Mouse (Mus musculus) heart, embryonic 15.5 days (tissue): ENCODE results near the gene Rims4. TPM values are rescaled to one million over a fixed set of nuclear protein-coding genes. Genes with fewer than 3 reads are reported as not detected.
A peak's percentile ranks its signal among the peaks of the same experiment; 100 is the strongest.

Experiments used
- ATAC-seq: fragments of 200-750 bp; cut with Nextera tagmentation; replicated peaks from 2 replicates; pipeline ENCODE4 v1.8.0; 2017; ENCODE audit warnings: low read depth, moderate TSS enrichment; ENCODE audit not compliant: insufficient number of reproducible peaks, insufficient read depth, low FRiP score
- H3K27ac ChIP-seq: fragments of 300-500 bp; sonication (generic); 2 replicates; pipeline ENCODE4 v1.5.1; 2015; ENCODE audit warnings: mild to moderate bottlenecking, inconsistent platforms
- H3K27me3 ChIP-seq: fragments of 300-500 bp; sonication (generic); 2 replicates; pipeline ENCODE4 v1.6.1; 2015; ENCODE audit warnings: inconsistent platforms
- H3K36me3 ChIP-seq: fragments of 300-500 bp; sonication (generic); 2 replicates; pipeline ENCODE4 v1.6.1; 2015; ENCODE audit warnings: mild to moderate bottlenecking, inconsistent platforms
- H3K4me1 ChIP-seq: fragments of 300-500 bp; sonication (generic); replicated peaks from 2 replicates; pipeline ENCODE4 v1.6.1; 2015; ENCODE audit warnings: inconsistent platforms
- H3K4me2 ChIP-seq: fragments of 300-500 bp; sonication (generic); 2 replicates; pipeline ENCODE4 v1.6.1; 2015; ENCODE audit warnings: inconsistent platforms, mild to moderate bottlenecking, moderate library complexity
- H3K4me3 ChIP-seq: fragments of 300-500 bp; sonication (generic); 2 replicates; pipeline ENCODE4 v1.5.1; 2015; ENCODE audit warnings: mild to moderate bottlenecking, inconsistent platforms
- H3K9ac ChIP-seq: fragments of 300-500 bp; sonication (generic); 2 replicates; pipeline ENCODE4 v1.6.1; 2015; ENCODE audit warnings: mild to moderate bottlenecking, inconsistent platforms
- H3K9me3 ChIP-seq: fragments of 300-500 bp; sonication (generic); replicated peaks from 2 replicates; pipeline ENCODE4 v1.6.1; 2016; ENCODE audit warnings: inconsistent platforms
- WGBS: fragments of 180-500 bp; shearing (Covaris S2); methylation state at CpG from one replicate; pipeline ENCODE4 v1.1.7; 2015; ENCODE audit warnings: mixed read lengths; 5-methylcytosine and 5-hydroxymethylcytosine counted together
- polyA plus RNA-seq: library from polyadenylated mRNA; unstranded; fragments of >200 nt; fragmentation: Nextera tagmentation; extraction: Ambion mirVana; gene quantifications from 2 replicates; pipeline ENCODE4 v1.2.1, GENCODE M21; 2015

Gene Rims4
- polyA plus RNA-seq, 1 experiment from 2014 or later: 0.31 TPM

DNA sequence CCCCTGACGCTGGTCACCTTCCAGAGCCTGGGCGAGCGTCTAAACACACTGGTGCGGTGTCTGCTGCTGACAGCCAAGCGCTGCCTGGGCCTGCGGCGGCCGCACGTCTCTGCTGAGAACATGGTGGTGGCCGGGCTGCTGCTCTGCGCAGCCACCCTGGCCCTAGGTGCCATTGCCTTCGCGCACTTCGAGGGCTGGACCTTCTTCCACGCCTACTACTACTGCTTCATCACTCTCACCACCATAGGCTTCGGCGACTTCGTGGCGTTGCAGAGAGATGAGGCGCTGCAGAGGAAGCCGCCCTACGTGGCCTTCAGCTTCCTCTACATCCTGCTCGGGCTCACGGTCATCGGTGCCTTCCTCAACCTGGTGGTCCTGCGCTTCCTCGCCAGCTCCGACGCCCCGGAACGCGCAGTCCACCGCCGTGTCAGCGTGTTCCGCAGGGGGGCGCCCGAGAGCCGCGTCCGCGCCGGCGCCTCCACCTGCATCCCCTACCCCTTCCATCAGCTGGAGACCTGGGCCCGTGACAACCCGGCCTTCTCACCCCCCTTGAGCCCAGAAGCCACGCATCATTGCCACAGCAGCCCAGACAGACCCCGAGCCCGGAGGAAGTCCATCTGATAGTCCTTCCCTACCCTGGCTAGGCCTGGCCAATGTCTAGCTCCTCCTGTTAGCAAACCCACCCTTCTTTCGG lies 60.1 kb downstream of the Rims4 start:
- H3K9ac ChIP-seq: no peak overlapping the region
- WGBS: 12% methylated on average over 50 of the region's 50 CpGs
- no peaks in the 10 kb centered on the region for H3K9me3 ChIP-seq
- no peak overlapping the region for H3K27ac ChIP-seq
- H3K4me2 ChIP-seq: peak overlapping the region; percentile 38
- H3K4me1 ChIP-seq: peaks cover 10% of the 10 kb centered on the region
- H3K36me3 ChIP-seq: no peaks in the 10 kb centered on the region
- no peak for ATAC-seq
- peak overlapping the region; percentile 15; the same call in 1 of the 2 replicates for H3K4me3 ChIP-seq
- H3K27me3 ChIP-seq: peaks cover 95% of the 10 kb centered on the region

DNA sequence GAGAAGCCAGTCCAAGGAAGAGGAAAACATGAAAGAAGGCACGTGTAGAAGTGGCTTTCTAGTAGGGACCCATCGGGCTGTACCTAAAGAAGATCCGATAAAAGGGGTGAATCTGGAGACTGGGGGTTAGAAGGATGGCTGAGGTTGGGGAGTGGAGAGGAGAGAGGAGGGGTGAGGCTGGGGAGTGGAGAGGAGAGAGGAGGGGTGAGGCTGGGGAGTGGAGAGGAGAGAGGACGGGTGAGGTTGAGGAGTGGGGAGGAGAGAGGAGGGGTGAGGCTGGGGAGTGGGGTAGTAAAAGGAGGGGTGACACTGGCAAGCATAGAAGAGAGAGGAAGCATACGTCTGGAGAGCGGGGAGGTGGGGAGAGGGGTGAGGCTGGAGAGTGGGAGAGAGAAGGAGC lies 61.2 kb downstream of the Rims4 start:
- H3K27ac ChIP-seq: no peak overlapping the region
- no peak overlapping the region for H3K4me3 ChIP-seq
- no peak overlapping the region for H3K9ac ChIP-seq
- H3K4me1 ChIP-seq: peaks cover 11% of the 10 kb centered on the region
- peaks cover 93% of the 10 kb centered on the region for H3K27me3 ChIP-seq
- no peak for ATAC-seq
- H3K9me3 ChIP-seq: no peaks in the 10 kb centered on the region
- WGBS: 73% methylated on average over 6 of the region's 6 CpGs
- H3K36me3 ChIP-seq: no peaks in the 10 kb centered on the region
- H3K4me2 ChIP-seq: no peak overlapping the region

DNA sequence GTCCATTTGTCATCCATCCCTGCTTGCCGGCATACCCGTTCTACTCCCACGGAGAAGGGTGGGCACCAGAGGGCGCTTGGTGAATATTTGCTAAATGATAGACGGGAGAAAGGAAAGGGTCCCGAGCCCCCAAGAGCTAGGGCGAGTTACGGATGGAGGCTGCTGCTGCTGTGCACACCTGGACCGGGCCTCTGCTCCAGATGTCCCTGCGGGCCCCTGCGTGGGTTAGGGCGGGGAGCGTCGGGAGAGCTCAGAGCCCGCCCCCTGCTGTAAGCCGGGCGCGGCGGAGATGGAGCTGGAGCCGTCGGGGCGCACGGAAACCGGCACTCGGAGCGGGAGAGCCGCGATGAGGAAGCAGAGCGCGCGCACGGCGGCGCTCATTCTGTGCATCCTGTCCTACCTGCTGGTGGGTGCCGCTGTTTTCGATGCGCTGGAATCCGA lies 65.0 kb downstream of the Rims4 start, which contains the start of gene Kcnk15:
TSS of gene Kcnk15 (plus strand) at position 191 of the 441 bp plus-strand sequence.
- 2% methylated on average over 38 of the region's 38 CpGs for WGBS
- H3K36me3 ChIP-seq: no peaks in the 10 kb centered on the region
- peak within 1 kb of the TSS; percentile 35 for H3K4me3 ChIP-seq
- ATAC-seq: no peak
- peaks cover 92% of the 10 kb centered on the region for H3K27me3 ChIP-seq
- peaks cover 11% of the 10 kb centered on the region for H3K4me1 ChIP-seq
- H3K9ac ChIP-seq: no peak within 1 kb of the TSS
- H3K27ac ChIP-seq: no peak within 1 kb of the TSS
- H3K4me2 ChIP-seq: peak within 1 kb of the TSS; percentile 48
- H3K9me3 ChIP-seq: no peaks in the 10 kb centered on the region

DNA sequence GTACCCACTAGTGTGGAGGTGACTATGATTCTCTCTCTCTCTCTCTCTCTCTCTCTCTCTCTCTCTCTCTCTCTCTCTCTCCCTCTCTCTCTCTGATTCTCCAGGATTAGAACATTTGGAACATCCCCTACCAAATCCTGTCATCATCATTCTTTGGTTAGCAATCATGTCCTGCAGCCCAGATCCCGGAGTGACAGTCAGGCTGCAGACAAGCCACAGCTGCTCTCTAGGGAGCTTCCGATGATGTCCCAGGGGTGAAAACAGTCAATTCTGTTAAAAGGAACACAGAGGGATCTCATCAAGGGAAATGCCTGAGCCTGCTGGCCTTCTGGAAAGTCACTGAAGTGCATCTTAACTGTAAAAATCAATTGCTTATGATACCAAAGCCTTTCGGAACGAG lies 76.4 kb downstream of the Rims4 start:
- Histone ChIP-seq H3K4me3 (no peak overlapping the region), H3K9me3 (no peaks in the 10 kb centered on the region), H3K27ac (no peak overlapping the region), H3K36me3 (no peaks in the 10 kb centered on the region), H3K4me2 (no peak overlapping the region), H3K27me3 (peaks cover 30% of the 10 kb centered on the region), H3K9ac (no peak overlapping the region), H3K4me1 (peaks cover 15% of the 10 kb centered on the region)
- WGBS: 64% methylated on average over 4 of the region's 4 CpGs
- no peak for ATAC-seq

DNA sequence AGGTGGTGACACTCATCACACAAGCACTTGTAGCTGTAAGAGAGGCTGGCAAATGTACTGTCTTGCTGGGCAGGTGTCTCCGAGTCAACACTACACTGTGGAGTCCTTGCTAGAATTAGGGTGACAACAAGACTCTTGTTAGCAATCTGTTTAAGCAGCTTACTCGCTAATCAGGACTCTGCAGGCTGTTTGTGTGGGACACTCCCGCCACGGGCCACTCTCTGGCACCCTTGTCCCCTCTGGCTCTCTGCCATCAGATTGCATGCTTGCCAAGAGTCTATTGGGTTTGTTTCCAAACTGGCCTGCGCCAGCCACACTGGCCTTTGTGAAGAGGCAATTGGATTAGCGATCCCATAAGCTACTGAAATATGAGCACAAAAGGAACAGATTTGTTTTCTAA lies 79.0 kb downstream of the Rims4 start:
- H3K4me1 ChIP-seq: peaks cover 15% of the 10 kb centered on the region
- no peak overlapping the region for H3K9ac ChIP-seq
- WGBS: 22% methylated on average over 6 of the region's 6 CpGs
- no peak overlapping the region for H3K4me2 ChIP-seq
- no peak overlapping the region for H3K27ac ChIP-seq
- peaks cover 33% of the 10 kb centered on the region for H3K27me3 ChIP-seq
- H3K9me3 ChIP-seq: no peaks in the 10 kb centered on the region
- H3K36me3 ChIP-seq: no peaks in the 10 kb centered on the region
- peak; percentile 77 for ATAC-seq
- no peak overlapping the region for H3K4me3 ChIP-seq

DNA sequence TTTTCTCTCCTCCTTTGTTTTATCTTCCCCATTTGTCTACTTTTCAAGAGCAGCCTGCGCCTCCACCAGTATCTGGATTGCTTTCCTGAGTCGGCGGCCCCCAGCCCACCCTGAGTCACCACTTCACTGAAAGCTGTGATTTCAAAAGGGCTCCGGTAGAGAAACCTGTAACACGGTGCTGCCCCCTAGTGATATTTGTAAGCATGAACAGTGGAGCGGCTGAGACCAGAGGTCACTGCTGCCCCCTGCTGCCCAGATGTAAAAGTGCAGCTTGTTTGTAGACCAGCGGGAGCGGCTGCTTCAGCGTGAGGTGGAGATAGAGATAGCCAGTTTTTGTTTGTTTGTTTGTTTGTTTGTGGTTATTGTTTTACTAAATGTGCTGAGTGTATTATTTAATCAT lies 80.4 kb downstream of the Rims4 start:
- Histone ChIP-seq H3K27me3 (peaks cover 33% of the 10 kb centered on the region), H3K4me1 (peaks cover 15% of the 10 kb centered on the region), H3K27ac (no peak overlapping the region), H3K4me2 (no peak overlapping the region), H3K4me3 (no peak overlapping the region), H3K36me3 (no peaks in the 10 kb centered on the region), H3K9ac (no peak overlapping the region), H3K9me3 (no peaks in the 10 kb centered on the region)
- whole genome bisulfite sequencing: 24% methylated on average over 9 of the region's 9 CpGs
- ATAC-seq: no peak

DNA sequence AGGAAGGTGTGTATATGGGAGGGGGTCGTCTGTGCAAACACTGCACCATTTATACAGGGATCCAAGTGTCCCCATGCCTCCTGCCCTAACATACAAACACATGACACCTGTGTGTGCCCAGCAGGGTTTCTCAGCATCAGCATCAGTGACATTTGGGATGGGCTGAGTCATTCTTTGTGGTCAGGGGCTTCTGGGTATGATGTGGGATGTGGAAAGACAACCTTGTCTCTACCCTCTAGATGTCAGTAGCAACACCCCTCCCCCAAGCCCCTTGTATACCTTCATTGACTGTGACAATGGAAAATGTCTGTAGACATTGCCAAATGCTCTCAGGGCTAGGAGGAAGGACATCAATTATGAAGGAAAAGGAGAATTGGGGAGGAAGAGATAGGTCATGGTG lies 87.3 kb downstream of the Rims4 start:
- no peak overlapping the region for H3K27ac ChIP-seq
- no peak overlapping the region for H3K9ac ChIP-seq
- H3K36me3 ChIP-seq: no peaks in the 10 kb centered on the region
- no peak overlapping the region for H3K4me2 ChIP-seq
- ATAC-seq: no peak
- H3K9me3 ChIP-seq: no peaks in the 10 kb centered on the region
- 32% methylated on average over 1 of the region's 1 CpGs for WGBS
- H3K4me3 ChIP-seq: no peak overlapping the region
- H3K4me1 ChIP-seq: no peaks in the 10 kb centered on the region
- H3K27me3 ChIP-seq: peaks cover 17% of the 10 kb centered on the region

DNA sequence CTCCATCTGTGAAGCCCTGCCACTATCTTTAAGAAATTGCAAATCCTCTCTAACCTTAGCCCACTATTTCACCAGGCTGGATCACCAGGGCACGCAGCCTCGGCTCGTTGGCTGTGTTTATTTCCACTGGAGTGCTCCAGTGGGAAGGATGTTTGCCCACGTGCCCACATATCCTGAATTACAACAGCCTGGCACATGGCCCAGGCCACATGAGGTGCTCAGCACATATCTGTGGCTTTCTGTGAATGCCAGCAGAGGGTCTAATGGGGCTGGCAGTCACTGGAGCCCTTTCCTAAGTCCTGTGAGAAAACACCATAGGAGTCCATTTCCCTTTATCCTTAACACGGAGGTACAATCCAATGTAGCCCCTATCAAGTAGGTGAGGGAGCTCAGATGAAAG lies 92.0 kb downstream of the Rims4 start:
- H3K4me1 ChIP-seq: peaks cover 7% of the 10 kb centered on the region; the same call in 1 of the 2 replicates

DNA sequence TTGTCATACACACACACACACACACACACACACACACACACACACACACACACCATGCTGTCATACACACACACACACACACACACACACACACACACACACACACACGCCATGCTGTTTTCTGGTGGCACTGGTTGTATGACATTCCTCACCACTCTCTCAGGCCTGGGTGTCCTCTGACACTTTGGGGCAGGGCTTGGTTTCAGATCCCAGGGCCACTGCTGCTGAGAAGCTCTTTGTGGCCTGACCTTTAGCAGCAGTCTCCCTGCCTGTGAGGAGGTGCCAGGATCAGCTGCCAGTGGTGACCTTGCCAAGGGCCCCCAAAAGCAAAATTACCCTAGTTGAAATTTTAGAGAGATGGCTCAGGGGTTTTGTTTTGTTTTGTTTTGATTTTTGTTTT lies 92.6 kb downstream of the Rims4 start:
- no peak overlapping the region for H3K9ac ChIP-seq
- peaks cover 7% of the 10 kb centered on the region; the same call in 1 of the 2 replicates for H3K4me1 ChIP-seq
- H3K27me3 ChIP-seq: peaks cover 29% of the 10 kb centered on the region
- 86% methylated on average over 1 of the region's 1 CpGs for WGBS
- H3K9me3 ChIP-seq: no peaks in the 10 kb centered on the region
- no peak overlapping the region for H3K27ac ChIP-seq
- no peak for ATAC-seq
- H3K4me2 ChIP-seq: no peak overlapping the region
- H3K36me3 ChIP-seq: no peaks in the 10 kb centered on the region
- H3K4me3 ChIP-seq: no peak overlapping the region

More for the DNA sequence above, 92.0 kb downstream of the Rims4 start:
- no peak overlapping the region for H3K9ac ChIP-seq
- no peak for ATAC-seq
- WGBS: 63% methylated on average over 5 of the region's 5 CpGs
- H3K27me3 ChIP-seq: peaks cover 24% of the 10 kb centered on the region
- H3K27ac ChIP-seq: no peak overlapping the region
- no peaks in the 10 kb centered on the region for H3K36me3 ChIP-seq
- no peaks in the 10 kb centered on the region for H3K9me3 ChIP-seq
- H3K4me2 ChIP-seq: no peak overlapping the region
- H3K4me3 ChIP-seq: no peak overlapping the region

DNA sequence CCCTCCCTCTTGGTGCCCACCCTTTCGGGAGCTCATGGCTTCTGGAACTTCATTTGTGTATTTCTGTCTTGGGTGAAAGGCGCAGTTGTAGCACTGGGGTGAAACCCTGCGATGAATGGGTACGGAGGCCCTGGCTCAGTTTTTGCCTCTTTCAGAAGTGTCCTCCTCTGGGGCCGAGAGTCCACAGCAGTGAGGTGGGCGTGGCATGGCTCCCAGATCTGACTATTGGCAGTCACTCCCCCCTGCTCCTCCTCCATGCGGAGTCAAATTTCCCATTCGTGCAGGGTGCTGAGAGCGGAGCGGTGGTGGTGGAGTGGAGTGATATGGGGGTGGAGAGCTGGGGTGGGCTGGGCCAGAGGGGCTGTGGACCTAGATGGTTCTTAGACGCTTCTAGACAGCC lies 94.7 kb downstream of the Rims4 start:
- Histone ChIP-seq H3K9me3 (no peaks in the 10 kb centered on the region), H3K4me2 (peak overlapping the region; percentile 31), H3K36me3 (no peaks in the 10 kb centered on the region), H3K27me3 (peaks cover 33% of the 10 kb centered on the region), H3K4me3 (no peak overlapping the region), H3K27ac (no peak overlapping the region), H3K4me1 (peaks cover 9% of the 10 kb centered on the region; the same call in 1 of the 2 replicates), H3K9ac (no peak overlapping the region)
- no peak; the same call in 1 of the 2 replicates for ATAC-seq
- 25% methylated on average over 11 of the region's 11 CpGs for WGBS

DNA sequence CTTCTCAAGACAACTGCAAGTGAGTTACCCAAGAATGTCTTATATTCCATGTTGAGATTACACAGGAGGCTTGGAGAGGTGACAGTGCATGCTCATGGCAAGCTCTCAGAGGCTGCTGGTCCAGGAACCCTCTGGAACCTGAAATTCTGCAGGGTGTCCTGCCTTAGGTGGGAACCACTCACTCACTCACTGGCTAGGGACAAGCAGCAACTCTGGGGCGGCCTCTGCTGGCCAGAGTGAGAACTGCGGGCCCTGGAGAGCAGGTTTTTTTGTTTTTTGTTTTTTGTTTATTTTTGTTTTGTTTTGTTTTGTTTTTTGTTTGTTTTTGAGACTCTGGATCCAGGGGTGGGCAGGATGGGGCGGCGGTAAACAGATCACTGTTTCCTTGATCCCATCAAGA lies 95.2 kb downstream of the Rims4 start:
- Histone ChIP-seq H3K36me3 (no peaks in the 10 kb centered on the region), H3K9ac (no peak overlapping the region), H3K9me3 (no peaks in the 10 kb centered on the region), H3K4me3 (no peak overlapping the region), H3K27me3 (peaks cover 29% of the 10 kb centered on the region), H3K27ac (no peak overlapping the region), H3K4me2 (peak overlapping the region; percentile 31; the same call in 1 of the 2 replicates), H3K4me1 (peaks cover 9% of the 10 kb centered on the region; the same call in 1 of the 2 replicates)
- no peak for ATAC-seq
- WGBS: 4% methylated on average over 4 of the region's 4 CpGs

DNA sequence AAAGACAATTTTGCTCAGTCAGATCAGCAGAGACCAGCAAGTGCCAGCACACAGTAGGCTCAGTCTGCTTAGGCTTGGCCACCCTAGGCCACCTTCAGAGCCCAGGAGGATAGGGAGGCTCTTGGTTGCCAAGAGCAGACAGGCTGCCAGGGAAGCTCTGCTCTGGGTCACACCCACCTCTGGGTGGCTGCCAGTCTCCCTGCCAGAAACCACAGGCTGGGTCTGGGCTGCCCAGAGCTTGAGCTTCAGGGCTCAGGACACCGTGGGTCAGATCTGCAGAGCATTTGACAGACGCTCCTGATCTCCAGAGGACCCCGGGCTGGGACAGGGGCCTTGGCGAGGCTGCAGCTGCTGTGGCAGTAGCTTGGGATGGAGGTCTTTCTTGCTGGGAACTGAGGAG lies 97.9 kb downstream of the Rims4 start, which contains the start of gene Ccn5:
TSS of gene Ccn5 (plus strand) at position 255 of the 400 bp plus-strand sequence.
- WGBS: 48% methylated on average over 4 of the region's 4 CpGs
- H3K9me3 ChIP-seq: no peaks in the 10 kb centered on the region
- peaks cover 24% of the 10 kb centered on the region for H3K27me3 ChIP-seq
- no peak within 1 kb of the TSS for H3K4me3 ChIP-seq
- H3K4me1 ChIP-seq: peaks cover 9% of the 10 kb centered on the region; the same call in 1 of the 2 replicates
- H3K36me3 ChIP-seq: no peaks in the 10 kb centered on the region
- no peak within 1 kb of the TSS for H3K4me2 ChIP-seq
- ATAC-seq: no peak; the same call in 1 of the 2 replicates
- no peak within 1 kb of the TSS for H3K27ac ChIP-seq
- no peak within 1 kb of the TSS for H3K9ac ChIP-seq
